Mouse (Mus musculus) CH12.LX (cell line): Measurements from ENCODE around the gene Tpp2. TPM values are rescaled to one million over a fixed set of nuclear protein-coding genes. Genes with fewer than 3 reads are reported as not detected.
A peak's percentile ranks its signal among the peaks of the same experiment; 100 is the strongest.

Experiments used
- DNase-seq: peaks from one replicate; pipeline ENCODE4 v3.0.0-alpha.2; 2013; ENCODE audit errors: extremely low read depth
- H3K27ac ChIP-seq: 2 replicates; pipeline ENCODE4 v1.5.1; 2012; ENCODE audit warnings: low read depth, mild to moderate bottlenecking, control low read depth, moderate library complexity; ENCODE audit not compliant: insufficient read depth
- H3K27me3 ChIP-seq: replicated peaks from 2 replicates; pipeline ENCODE3; 2012; ENCODE audit warnings: inconsistent platforms
- H3K36me3 ChIP-seq, 2 experiments: replicated peaks in 1 of 2; 2 replicates each; pipeline versions ENCODE3 to v1.6.1; 2012; ENCODE audit warnings: inconsistent platforms in 1 of 2, low read length in 1 of 2, mild to moderate bottlenecking in 1 of 2, mixed read lengths in 1 of 2, moderate library complexity in 1 of 2; ENCODE audit not compliant: control insufficient read depth in 1 of 2, insufficient read depth in 1 of 2
- H3K4me1 ChIP-seq, 2 experiments: 2 replicates each; pipeline ENCODE4 v1.6.1; 2012; ENCODE audit warnings: inconsistent platforms in 1 of 2, moderate library complexity in 1 of 2; ENCODE audit not compliant: insufficient read depth in 2 of 2, control insufficient read depth in 1 of 2
- H3K4me2 ChIP-seq: 2 replicates; pipeline ENCODE4 v1.6.1; 2012; ENCODE audit warnings: low read depth, mild to moderate bottlenecking, control low read depth; ENCODE audit not compliant: poor library complexity, insufficient read depth, severe bottlenecking
- H3K4me3 ChIP-seq, 3 experiments: fragments of 150-350 bp in 1 of 3; sonication (generic) in 1 of 3; replicated peaks in 1 of 3; 2 replicates each; pipeline versions ENCODE3 to v1.5.1; 2011 to 2012; ENCODE audit warnings: low read depth in 2 of 3, low read length in 2 of 3, mild to moderate bottlenecking in 2 of 3, moderate library complexity in 2 of 3, control low read depth in 1 of 3, improper control_type of control experiment in 1 of 3, inconsistent platforms in 1 of 3, mixed read lengths in 1 of 3; ENCODE audit not compliant: poor library complexity in 1 of 3
- H3K79me2 ChIP-seq: replicated peaks from 2 replicates; pipeline ENCODE4 v1.6.1; 2012; ENCODE audit warnings: mild to moderate bottlenecking, moderate library complexity; ENCODE audit not compliant: control insufficient read depth, poor library complexity, insufficient read depth, severe bottlenecking; ENCODE audit errors: extremely low read depth
- H3K9ac ChIP-seq: 2 replicates; pipeline ENCODE4 v1.6.1; 2012; ENCODE audit warnings: low read depth, mild to moderate bottlenecking, control low read depth, moderate library complexity; ENCODE audit not compliant: insufficient read depth
- H3K9me3 ChIP-seq: replicated peaks from 2 replicates; pipeline ENCODE3; 2012; ENCODE audit warnings: low read length, inconsistent platforms, mixed read lengths
- BHLHE40 ChIP-seq: IDR thresholded peaks from 2 replicates; pipeline ENCODE4 v1.6.1; 2011; ENCODE audit warnings: mild to moderate bottlenecking, low read depth, low read length, improper control_type of control experiment
- CHD1 ChIP-seq: IDR thresholded peaks from 2 replicates; pipeline ENCODE4 v1.6.1; 2012; ENCODE audit warnings: low read depth, low read length, improper control_type of control experiment, inconsistent platforms
- CHD2 ChIP-seq: IDR thresholded peaks from 2 replicates; pipeline ENCODE4 v1.6.1; 2011; ENCODE audit warnings: low read length, improper control_type of control experiment
- CTCF ChIP-seq, 2 experiments: IDR thresholded peaks in 1 of 2; conservative IDR thresholded peaks in 1 of 2; 2 replicates each; pipeline ENCODE4 v1.5.1; 2011 to 2012; ENCODE audit warnings: low read depth in 2 of 2, low read length in 2 of 2, improper control_type of control experiment in 1 of 2, inconsistent platforms in 1 of 2, mild to moderate bottlenecking in 1 of 2, moderate library complexity in 1 of 2
- E2F4 ChIP-seq: IDR thresholded peaks from 2 replicates; pipeline ENCODE4 v1.6.1; 2011; ENCODE audit warnings: low read depth, low read length, improper control_type of control experiment; ENCODE audit not compliant: insufficient replicate concordance
- ELF1 ChIP-seq: IDR thresholded peaks from 2 replicates; pipeline ENCODE4 v1.6.1; 2014; ENCODE audit warnings: low read depth, mild to moderate bottlenecking, inconsistent platforms, low read length, improper control_type of control experiment
- EP300 ChIP-seq: IDR thresholded peaks from 2 replicates; pipeline ENCODE4 v1.6.1; 2011; ENCODE audit warnings: low read length, improper control_type of control experiment
- ETS1 ChIP-seq: conservative IDR thresholded peaks from 2 replicates; pipeline ENCODE4 v1.6.1; 2012; ENCODE audit warnings: low read depth, mild to moderate bottlenecking, inconsistent platforms, low read length, improper control_type of control experiment, moderate library complexity
- GABPA ChIP-seq: IDR thresholded peaks from 2 replicates; pipeline ENCODE4 v1.6.1; 2012; ENCODE audit warnings: low read depth, low read length, improper control_type of control experiment, inconsistent platforms; ENCODE audit not compliant: insufficient replicate concordance
- HCFC1 ChIP-seq: IDR thresholded peaks from 2 replicates; pipeline ENCODE4 v1.6.1; 2012; ENCODE audit warnings: low read depth, mild to moderate bottlenecking, inconsistent platforms, low read length, improper control_type of control experiment
- IRF4 ChIP-seq: IDR thresholded peaks from 2 replicates; pipeline ENCODE4 v1.6.1; 2014; ENCODE audit warnings: low read depth, mild to moderate bottlenecking, inconsistent platforms, low read length, improper control_type of control experiment
- JUN ChIP-seq: IDR thresholded peaks from 2 replicates; pipeline ENCODE4 v1.6.1; 2011; ENCODE audit warnings: low read depth, mild to moderate bottlenecking, low read length, improper control_type of control experiment, moderate library complexity; ENCODE audit not compliant: insufficient read depth
- JUND ChIP-seq: conservative IDR thresholded peaks from 2 replicates; pipeline ENCODE4 v1.6.1; 2011; ENCODE audit warnings: low read depth, low read length, improper control_type of control experiment
- KAT2A ChIP-seq: IDR thresholded peaks from 2 replicates; pipeline ENCODE4 v1.6.1; 2012; ENCODE audit warnings: low read length, improper control_type of control experiment, inconsistent platforms; ENCODE audit not compliant: insufficient replicate concordance
- MAFK ChIP-seq: IDR thresholded peaks from 2 replicates; pipeline ENCODE4 v1.6.1; 2011; ENCODE audit warnings: low read length, improper control_type of control experiment; ENCODE audit not compliant: insufficient replicate concordance
- MAX ChIP-seq: IDR thresholded peaks from 2 replicates; pipeline ENCODE4 v1.6.1; 2011; ENCODE audit warnings: low read length, improper control_type of control experiment
- MAZ ChIP-seq: IDR thresholded peaks from 2 replicates; pipeline ENCODE4 v1.6.1; 2012; ENCODE audit warnings: low read depth, mild to moderate bottlenecking, inconsistent platforms, low read length, improper control_type of control experiment, moderate library complexity
- MEF2A ChIP-seq: IDR thresholded peaks from 2 replicates; pipeline ENCODE4 v1.6.1; 2014; ENCODE audit warnings: low read depth, mild to moderate bottlenecking, inconsistent platforms, low read length, improper control_type of control experiment, borderline replicate concordance
- MXI1 ChIP-seq: IDR thresholded peaks from 2 replicates; pipeline ENCODE4 v1.6.1; 2011; ENCODE audit warnings: mild to moderate bottlenecking, low read depth, low read length, improper control_type of control experiment
- MYC ChIP-seq: IDR thresholded peaks from 2 replicates; pipeline ENCODE4 v1.6.1; 2011; ENCODE audit warnings: low read depth, mild to moderate bottlenecking, improper control_type of control experiment, low read length
- NRF1 ChIP-seq: IDR thresholded peaks from 2 replicates; pipeline ENCODE4 v1.6.1; 2014; ENCODE audit warnings: low read depth, mild to moderate bottlenecking, inconsistent platforms, low read length, improper control_type of control experiment, moderate library complexity
- PAX5 ChIP-seq: IDR thresholded peaks from 2 replicates; pipeline ENCODE4 v1.6.1; 2012; ENCODE audit warnings: low read length, inconsistent platforms, mixed read lengths
- POLR2A ChIP-seq: IDR thresholded peaks from 2 replicates; pipeline ENCODE4 v1.6.1; 2011; ENCODE audit warnings: low read depth, mild to moderate bottlenecking, improper control_type of control experiment, low read length
- POLR2AphosphoS2 ChIP-seq: IDR thresholded peaks from 2 replicates; pipeline ENCODE4 v1.6.1; 2011; ENCODE audit warnings: low read depth, low read length, improper control_type of control experiment
- RAD21 ChIP-seq: IDR thresholded peaks from 2 replicates; pipeline ENCODE4 v1.6.1; 2011; ENCODE audit warnings: low read depth, mild to moderate bottlenecking, low read length, improper control_type of control experiment, moderate library complexity
- RCOR1 ChIP-seq: conservative IDR thresholded peaks from 2 replicates; pipeline ENCODE4 v1.6.1; 2012; ENCODE audit warnings: low read depth, mild to moderate bottlenecking, inconsistent platforms, low read length, improper control_type of control experiment
- SIN3A ChIP-seq: IDR thresholded peaks from 2 replicates; pipeline ENCODE4 v1.6.1; 2012; ENCODE audit warnings: low read length, improper control_type of control experiment, inconsistent platforms
- SMC3 ChIP-seq: IDR thresholded peaks from 2 replicates; pipeline ENCODE4 v1.6.1; 2011; ENCODE audit warnings: low read depth, low read length, improper control_type of control experiment
- TBP ChIP-seq: conservative IDR thresholded peaks from 2 replicates; pipeline ENCODE4 v1.6.1; 2011; ENCODE audit warnings: low read depth, low read length, improper control_type of control experiment
- TCF12 ChIP-seq: IDR thresholded peaks from 2 replicates; pipeline ENCODE4 v1.6.1; 2014; ENCODE audit warnings: low read depth, mild to moderate bottlenecking, inconsistent platforms, low read length, improper control_type of control experiment
- UBTF ChIP-seq: IDR thresholded peaks from 2 replicates; pipeline ENCODE4 v1.6.1; 2012; ENCODE audit warnings: low read depth, mild to moderate bottlenecking, inconsistent platforms, low read length, improper control_type of control experiment, moderate library complexity
- USF1 ChIP-seq: IDR thresholded peaks from 2 replicates; pipeline ENCODE4 v1.6.1; 2014; ENCODE audit warnings: low read depth, mild to moderate bottlenecking, inconsistent platforms, low read length, improper control_type of control experiment
- USF2 ChIP-seq: conservative IDR thresholded peaks from 2 replicates; pipeline ENCODE4 v1.6.1; 2011; ENCODE audit warnings: low read depth, low read length, improper control_type of control experiment
- ZC3H11A ChIP-seq: IDR thresholded peaks from 2 replicates; pipeline ENCODE4 v1.6.1; 2012; ENCODE audit warnings: low read depth, mild to moderate bottlenecking, inconsistent platforms, low read length, improper control_type of control experiment
- ZKSCAN1 ChIP-seq: IDR thresholded peaks from 2 replicates; pipeline ENCODE4 v1.6.1; 2012; ENCODE audit warnings: low read depth, inconsistent platforms, low read length, improper control_type of control experiment, borderline replicate concordance
- ZMIZ1 ChIP-seq: IDR thresholded peaks from 2 replicates; pipeline ENCODE4 v1.6.1; 2012; ENCODE audit warnings: low read depth, mild to moderate bottlenecking, inconsistent platforms, low read length, improper control_type of control experiment
- ZNF384 ChIP-seq: IDR thresholded peaks from 2 replicates; pipeline ENCODE4 v1.6.1; 2012; ENCODE audit warnings: low read depth, low read length, improper control_type of control experiment, inconsistent platforms
- dilution Hi-C: fragments of 300-500 bp; cut with MboI; formaldehyde crosslinking; loops from 2 replicates; pipeline ENCODE4 v1.14.3; 2020; ENCODE audit warnings: low sequenced_read_pairs; ENCODE audit not compliant: extremely low pct_unique_long_range_greater_than_20kb, extremely low pct_ligation_motif_present
- in situ Hi-C: fragments of 300-500 bp; cut with MboI; formaldehyde crosslinking; loops from 3 replicates; pipeline ENCODE4 v1.14.3; 2019; ENCODE audit warnings: low sequenced_read_pairs, low pct_ligation_motif_present, low pct_unique_long_range_greater_than_20kb, mixed read lengths
- polyA plus RNA-seq: library from polyadenylated mRNA; unstranded; fragments of >175 nt; gene quantifications from 2 replicates; pipeline ENCODE4 v1.2.1, GENCODE M21; 2012; ENCODE audit warnings: low read depth; ENCODE audit not compliant: insufficient read length
- total RNA-seq, 2 experiments: library from RNA; depleted of rRNA; stranded (reverse); fragments of 300-350 nt in 1 of 2; fragments of >200 nt in 1 of 2; gene quantifications; 2 replicates each; pipeline ENCODE4 v1.2.3; 2012 to 2014

The Tpp2 gene
- total RNA-seq (2012; rRNA removed) (35.4 and 42.7 TPM in 2 replicates), total RNA-seq (2014; rRNA removed) (52.5 and 60.5 TPM in 2 replicates), polyA plus RNA-seq (47.2 and 50.4 TPM in 2 replicates)

DNA sequence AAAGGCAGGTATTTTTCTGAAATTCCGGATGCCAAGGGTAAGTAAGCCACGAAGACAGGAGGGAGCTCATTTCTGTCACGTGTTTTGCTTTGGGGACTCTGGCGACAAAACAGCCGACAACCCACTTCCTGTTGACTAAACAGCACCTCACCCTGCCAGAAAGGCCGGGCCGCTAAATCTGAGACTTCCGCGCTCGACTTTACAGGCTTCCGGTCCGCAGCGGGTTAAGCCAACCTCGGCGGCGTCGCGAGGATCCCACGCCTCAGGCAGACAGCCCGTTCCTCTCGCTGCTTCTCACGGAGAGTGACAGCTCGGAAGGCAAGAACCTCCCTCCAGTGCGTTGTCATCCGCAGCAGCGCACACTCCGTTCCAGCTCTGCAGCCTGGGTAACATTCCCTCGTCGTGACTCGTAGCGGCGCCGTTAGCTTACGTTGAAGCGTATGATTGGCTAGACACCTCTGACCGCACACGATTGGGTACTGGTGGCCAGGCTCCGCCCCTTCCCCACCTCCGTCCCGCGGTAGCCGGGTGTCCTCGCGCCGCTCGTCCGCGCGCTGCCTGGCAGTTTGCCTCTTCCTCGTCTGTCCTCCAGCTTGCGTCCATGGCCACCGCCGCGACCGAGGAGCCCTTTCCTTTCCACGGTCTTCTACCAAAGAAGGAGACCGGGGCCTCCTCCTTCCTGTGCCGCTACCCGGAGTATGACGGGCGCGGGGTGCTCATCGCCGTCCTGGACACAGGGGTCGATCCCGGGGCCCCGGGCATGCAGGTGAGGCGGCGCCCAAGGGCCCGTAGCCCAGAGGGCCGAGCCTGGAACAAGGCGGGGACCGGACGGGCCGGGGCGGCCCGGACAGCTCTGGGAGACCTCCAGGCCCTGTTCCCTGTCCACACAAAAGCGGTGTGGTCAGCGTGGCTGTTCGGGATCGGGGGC lies at the start of gene Tpp2:
Gene Tpp2 (plus strand): TSS at position 160 of the 928 bp plus-strand sequence.
- H3K27ac ChIP-seq: peak within 1 kb of the TSS; percentile 99
- H3K36me3 ChIP-seq: peaks cover 0 to 4% of the 10 kb centered on the region in 2 experiments
- H3K9ac ChIP-seq: peak within 1 kb of the TSS; percentile 95
- H3K4me3 ChIP-seq: peak within 1 kb of the TSS; percentile 72 to 99 (median 93)
- no peaks in the 10 kb centered on the region for H3K9me3 ChIP-seq
- dilution Hi-C loops: no loop called here
- in situ Hi-C loops: no loop called here
- no peaks in the 10 kb centered on the region for H3K27me3 ChIP-seq
- peaks cover 41% of the 10 kb centered on the region for H3K79me2 ChIP-seq
- peak; percentile 98 for DNase-seq
- H3K4me1 ChIP-seq: peaks cover 0 to 18% of the 10 kb centered on the region in 2 experiments; a peak in 2 of 4 replicates
- H3K4me2 ChIP-seq: peak within 1 kb of the TSS; percentile 87
- TF ChIP-seq MAZ: no peak
- TF ChIP-seq IRF4: 0 out of 2 replicates have a peak, but pooled peaks have one; percentile 34
- 0 out of 2 replicates have a peak, but pooled peaks have one; percentile 27 for TF ChIP-seq JUND
- peak; percentile 98 for TF ChIP-seq MAX
- no peak for TF ChIP-seq ZKSCAN1
- peak; percentile 68 for TF ChIP-seq ETS1
- peak; percentile 81 for TF ChIP-seq CHD2
- peak; percentile 86 for TF ChIP-seq HCFC1
- TF ChIP-seq TBP: peak; percentile 72; the same call in 1 of the 2 replicates
- no peak for TF ChIP-seq SMC3
- TF ChIP-seq NRF1: peak; percentile 70
- peak; percentile 60; the same call in 1 of the 2 replicates for TF ChIP-seq UBTF
- TF ChIP-seq KAT2A: peak; percentile 82; the same call in 1 of the 2 replicates
- peak; percentile 56; the same call in 1 of the 2 replicates for TF ChIP-seq POLR2AphosphoS2
- peak; percentile 93 for TF ChIP-seq ELF1
- peak; percentile 75 for TF ChIP-seq USF1
- no peak for TF ChIP-seq RAD21
- peak; percentile 80 for TF ChIP-seq POLR2A
- no peak for TF ChIP-seq ZNF384
- TF ChIP-seq USF2: peak; percentile 65
- peak; percentile 58; the same call in 1 of the 2 replicates for TF ChIP-seq ZMIZ1
- TF ChIP-seq BHLHE40: peak; percentile 98
- TF ChIP-seq PAX5: no peak
- peak; percentile 26; the same call in 1 of the 2 replicates for TF ChIP-seq E2F4
- peak; percentile 68 for TF ChIP-seq EP300
- peak; percentile 90 for TF ChIP-seq MYC
- TF ChIP-seq MXI1: peak; percentile 92
- TF ChIP-seq CTCF (conservative IDR thresholded peaks at IDR 0.05 in 1 of 2, IDR thresholded peaks at IDR 0.05 in 1 of 2; ENCODE audit: low read depth in 2 of 2, low read length in 2 of 2): no peak
- no peak for TF ChIP-seq RCOR1
- no peak for TF ChIP-seq CHD1
- no peak for TF ChIP-seq MAFK
- no peak for TF ChIP-seq JUN
- TF ChIP-seq GABPA: no peak; the same call in 1 of the 2 replicates
- no peak for TF ChIP-seq ZC3H11A
- peak; percentile 87 for TF ChIP-seq SIN3A
- peak; percentile 60; the same call in 1 of the 2 replicates for TF ChIP-seq MEF2A
- peak; percentile 75; the same call in 1 of the 2 replicates for TF ChIP-seq TCF12
